ENCODE assay signal across 8 mouse cellular contexts in the genomic region with DNA sequence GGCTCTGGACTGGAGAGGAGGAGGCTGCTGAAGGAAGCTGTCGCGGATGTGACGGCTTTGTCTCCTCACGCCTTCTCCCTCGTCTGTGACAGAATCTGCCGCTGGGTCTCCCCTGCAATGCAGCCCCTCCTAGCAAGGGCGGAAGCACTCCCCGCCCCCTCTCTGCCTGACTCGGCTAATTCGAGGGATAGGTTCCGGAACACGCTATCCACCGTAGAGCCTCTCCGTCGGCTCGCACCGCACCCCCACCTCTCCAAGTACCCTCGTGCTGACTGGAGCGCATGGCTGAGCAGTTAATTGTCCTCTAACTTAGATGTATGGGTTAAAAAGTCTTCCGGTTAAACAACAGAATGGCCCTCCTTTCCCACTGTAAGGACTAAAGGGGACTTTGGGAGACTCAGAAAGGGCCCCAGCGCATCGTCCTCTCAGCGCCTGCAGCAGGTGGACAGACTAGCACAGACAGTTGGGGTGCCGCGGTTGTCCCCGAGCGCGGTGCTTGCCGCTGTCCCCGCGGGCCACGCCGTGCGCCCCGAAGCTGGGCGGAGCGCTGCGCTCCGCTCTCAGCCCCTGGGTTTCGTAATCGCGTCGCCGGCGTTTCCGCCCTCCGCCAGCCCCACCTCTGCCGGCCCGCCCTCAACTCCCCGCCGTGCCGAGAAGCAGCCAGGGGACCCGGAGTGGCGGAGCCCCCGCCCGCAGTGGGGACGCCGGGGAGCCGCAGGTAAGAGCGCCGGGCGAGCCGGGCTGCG. TPM values are rescaled to one million over a fixed set of nuclear protein-coding genes. Genes with fewer than 3 reads are reported as not detected.
DNase-seq lines count a peak whose midpoint lies in the region; ATAC-seq and TF ChIP-seq lines count a peak whose summit lies in the region.

TSS of gene Cdc42se1 (plus strand) at position 585 of the 746 bp plus-strand sequence.

- no peak for TF ChIP-seq CTCF in heart, adult 2 months (IDR thresholded peaks at IDR 0.05)

- H3K79me2 ChIP-seq in heart, adult 2 months (replicated peaks; ENCODE audit: control insufficient read depth, insufficient read depth, low read length) = peaks cover 3% of the 10 kb centered on the region

- peak within 1 kb of the TSS; percentile 82 for H3K4me3 ChIP-seq in embryonic facial prominence, embryonic 13.5 days
- peak within 1 kb of the TSS; percentile 75 for H3K4me3 ChIP-seq in heart, adult 2 months
- H3K4me3 ChIP-seq in limb, embryonic 12.5 days (replicated peaks) = peak within 1 kb of the TSS; percentile 97
- peak within 1 kb of the TSS; percentile 91 for H3K4me3 ChIP-seq in midbrain, embryonic 14.5 days (replicated peaks; ENCODE audit: low read depth, low read length)

- H3K27me3 ChIP-seq in embryonic facial prominence, embryonic 13.5 days = no peaks in the 10 kb centered on the region
- no peaks in the 10 kb centered on the region for H3K27me3 ChIP-seq in heart, adult 2 months (ENCODE audit: control insufficient read depth, insufficient read depth, low read length)
- no peaks in the 10 kb centered on the region for H3K27me3 ChIP-seq in limb, embryonic 12.5 days
- no peaks in the 10 kb centered on the region for H3K27me3 ChIP-seq in midbrain, embryonic 14.5 days (ENCODE audit: control insufficient read depth, insufficient read depth, low read length)

- H3K4me2 ChIP-seq in embryonic facial prominence, embryonic 13.5 days = peak within 1 kb of the TSS; percentile 88
- peak within 1 kb of the TSS; percentile 71 for H3K4me2 ChIP-seq in limb, embryonic 12.5 days
- H3K4me2 ChIP-seq in midbrain, embryonic 14.5 days (ENCODE audit: low read length) = peak within 1 kb of the TSS; percentile 92

- peak; percentile 86 for TF ChIP-seq POLR2A in heart, adult 2 months (IDR thresholded peaks at IDR 0.05; ENCODE audit: insufficient read depth, low read depth, low read length)

- ATAC-seq in embryonic facial prominence, embryonic 13.5 days (ENCODE audit: insufficient number of reproducible peaks, insufficient read depth, low FRiP score, low TSS enrichment, low read depth) = peak; percentile 77
- peak; percentile 87 for ATAC-seq in limb, embryonic 12.5 days (ENCODE audit: insufficient number of reproducible peaks, insufficient read depth, low FRiP score, low TSS enrichment, low read depth)
- peak; percentile 89 for ATAC-seq in midbrain, embryonic 14.5 days (ENCODE audit: low FRiP score, low TSS enrichment)

- H3K9ac ChIP-seq in embryonic facial prominence, embryonic 13.5 days = peak within 1 kb of the TSS; percentile 95
- peak within 1 kb of the TSS; percentile 95 for H3K9ac ChIP-seq in heart, adult 2 months (ENCODE audit: low read depth, low read length)
- peak within 1 kb of the TSS; percentile 93 for H3K9ac ChIP-seq in limb, embryonic 12.5 days (replicated peaks)
- H3K9ac ChIP-seq in midbrain, embryonic 14.5 days (replicated peaks; ENCODE audit: low read length) = peak within 1 kb of the TSS; percentile 92

- DNase-seq in 3T3-L1 (ENCODE audit: low read depth, low spot score) = peak; percentile 79
- peak; percentile 67 to 75 for DNase-seq in adrenal gland, postnatal 4 days (ENCODE audit: low spot score in 2 of 2)
- DNase-seq in heart, adult 2 months = peak; percentile 92 to 94
- DNase-seq in kidney, adult 8-10 months = peak; percentile 85 to 86
- peak; percentile 97 for DNase-seq in midbrain, embryonic 14.5 days
- peak; percentile 84 to 87 for DNase-seq in spleen, adult 18-20 months

- H3K27ac ChIP-seq in embryonic facial prominence, embryonic 13.5 days = peak within 1 kb of the TSS; percentile 97
- peak within 1 kb of the TSS; percentile 98 for H3K27ac ChIP-seq in heart, adult 2 months
- peak within 1 kb of the TSS; percentile 93 for H3K27ac ChIP-seq in limb, embryonic 12.5 days
- H3K27ac ChIP-seq in midbrain, embryonic 14.5 days (replicated peaks; ENCODE audit: low read depth, low read length) = peak within 1 kb of the TSS; percentile 98

- WGBS in embryonic facial prominence, embryonic 13.5 days = under 1% methylated on average over 64 of the region's 64 CpGs
- WGBS in heart, adult 2 months = under 1% methylated on average over 64 of the region's 64 CpGs
- WGBS in limb, embryonic 12.5 days = under 1% methylated on average over 64 of the region's 64 CpGs
- WGBS in midbrain, embryonic 14.5 days = 0% methylated on average over 64 of the region's 64 CpGs

- H3K4me1 ChIP-seq in embryonic facial prominence, embryonic 13.5 days = peaks cover 41% of the 10 kb centered on the region
- H3K4me1 ChIP-seq in heart, adult 2 months (ENCODE audit: control insufficient read depth, insufficient read depth, low read length) = peaks cover 13% of the 10 kb centered on the region
- peaks cover 40% of the 10 kb centered on the region for H3K4me1 ChIP-seq in limb, embryonic 12.5 days (replicated peaks)
- H3K4me1 ChIP-seq in midbrain, embryonic 14.5 days (ENCODE audit: control insufficient read depth, insufficient read depth, low read length) = peaks cover 44% of the 10 kb centered on the region

- H3K9me3 ChIP-seq in embryonic facial prominence, embryonic 13.5 days = no peaks in the 10 kb centered on the region
- H3K9me3 ChIP-seq in limb, embryonic 12.5 days = no peaks in the 10 kb centered on the region
- no peaks in the 10 kb centered on the region for H3K9me3 ChIP-seq in midbrain, embryonic 14.5 days (ENCODE audit: control insufficient read depth, low read length)

- intact Hi-C loops in heart, adult 2 months (cut with DNase I) = loop anchor here (1.0 kb wide), 1 partner anchor 11 kb away; the partner anchor contains the start of gene Gabpb2

- H3K36me3 ChIP-seq in embryonic facial prominence, embryonic 13.5 days = peaks cover 38% of the 10 kb centered on the region
- no peaks in the 10 kb centered on the region for H3K36me3 ChIP-seq in heart, adult 2 months (ENCODE audit: control insufficient read depth, insufficient read depth, low read length)
- peaks cover 46% of the 10 kb centered on the region for H3K36me3 ChIP-seq in limb, embryonic 12.5 days
- peaks cover 43% of the 10 kb centered on the region for H3K36me3 ChIP-seq in midbrain, embryonic 14.5 days (ENCODE audit: control insufficient read depth, insufficient read depth, low read length)

- TF ChIP-seq EP300 in heart, adult 2 months (IDR thresholded peaks at IDR 0.05; ENCODE audit: insufficient read depth, low read depth, low read length) = no peak

RNA-seq across cellular contexts. Expression of gene Cdc42se1, which starts in this region (rescaled TPM):
- 10 to 100 TPM; 82.6 to 93.1 TPM for total RNA-seq in adrenal gland, postnatal 4 days (2021)
- 89.6 and 91.2 TPM in 2 replicates for polyA plus RNA-seq in embryonic facial prominence, embryonic 13.5 days (2015; fragmentation: Nextera tagmentation; extraction: Ambion mirVana)
- total RNA-seq in heart, adult 2 months (2021) = 10 to 100 TPM; 16.8 to 18.9 TPM
- 19.0 and 24.2 TPM in 2 replicates for polyA plus RNA-seq in heart, adult 2 months (2012; rRNA removed)
- 75.3 and 76.0 TPM in 2 replicates for polyA plus RNA-seq in limb, embryonic 12.5 days (2016; fragmentation: Nextera tagmentation; extraction: Ambion mirVana)
- 58.3 and 64.5 TPM in 2 replicates for polyA plus RNA-seq in midbrain, embryonic 14.5 days (2014; fragmentation: Nextera tagmentation; extraction: Ambion mirVana)

Comparison
In these comparisons a context has a peak if more than half of its experiments do, and no peak if none do; other contexts are left out.
1. Peak in every context shown above with its lines: DNase-seq, ATAC-seq, H3K4me3 ChIP-seq and H3K27ac ChIP-seq.
2. RNA of gene Cdc42se1 (total RNA-seq): 82.6 to 93.1 TPM in adrenal gland, postnatal 4 days; 16.8 to 18.9 TPM in heart, adult 2 months; every median in the first group is over 4 times any median in the second.